In the genomic region with DNA sequence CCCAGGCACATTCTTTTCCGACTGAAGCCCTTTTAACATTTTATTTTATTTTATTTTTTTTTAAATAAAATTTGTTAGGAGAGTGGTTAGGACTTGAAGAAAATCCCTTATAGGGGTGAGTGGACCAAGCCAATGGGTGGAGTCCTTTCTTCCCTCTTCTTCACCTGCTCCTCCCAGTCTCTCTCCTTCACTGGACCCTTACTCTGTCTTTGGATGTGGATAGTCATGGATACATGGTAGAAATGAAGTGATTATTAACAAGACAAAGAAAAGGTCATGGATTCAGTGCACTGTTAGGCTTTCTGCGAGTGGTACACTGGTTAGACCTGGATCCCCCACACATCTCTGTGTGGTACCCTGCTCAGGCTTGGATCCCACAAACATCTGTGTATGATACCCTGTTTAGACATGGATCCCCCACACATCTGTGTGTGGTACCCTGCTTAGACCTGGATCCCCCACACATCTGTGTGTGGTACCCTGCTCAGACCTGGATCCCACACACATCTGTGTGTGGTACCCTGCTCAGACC, we compare ENCODE assay signal across 18 mouse cellular contexts. TPM values are rescaled to one million over a fixed set of nuclear protein-coding genes. Genes with fewer than 3 reads are reported as not detected.
DNase-seq lines count a peak whose midpoint lies in the region; ATAC-seq and TF ChIP-seq lines count a peak whose summit lies in the region.
"Had no signal": no experiment of that assay in that cellular context is flagged by ENCODE, and none has a peak within 500 bp of the region (broad histone marks: within the 10 kb centered on the region; RNA-seq: fewer than 3 reads in every experiment).

No protein-coding gene starts in this region.

- H3K9ac ChIP-seq in midbrain, embryonic 12.5 days (replicated peaks), result no peak overlapping the region
- no peak overlapping the region for H3K9ac ChIP-seq in midbrain, postnatal 0 days (replicated peaks; ENCODE audit: low read length, poor library complexity, severe bottlenecking)
- no peak overlapping the region for H3K9ac ChIP-seq in forebrain, postnatal 0 days
- no peak overlapping the region for H3K9ac ChIP-seq in hindbrain, embryonic 16.5 days (ENCODE audit: low read depth, low read length)
- H3K9ac ChIP-seq: kidney, embryonic 15.5 days had no signal

- H3K27me3 ChIP-seq in midbrain, embryonic 12.5 days, result no peaks in the 10 kb centered on the region
- H3K27me3 ChIP-seq in midbrain, postnatal 0 days (ENCODE audit: insufficient read depth, low read length), result no peaks in the 10 kb centered on the region
- H3K27me3 ChIP-seq in forebrain, postnatal 0 days (ENCODE audit: insufficient read depth, low read length), result no peaks in the 10 kb centered on the region
- H3K27me3 ChIP-seq in hindbrain, embryonic 16.5 days (replicated peaks; ENCODE audit: control insufficient read depth, insufficient read depth, low read length), result no peaks in the 10 kb centered on the region
- H3K27me3 ChIP-seq: kidney, embryonic 15.5 days; megakaryocyte, embryonic 14.5 days had no signal

- no peak overlapping the region for H3K4me3 ChIP-seq in midbrain, embryonic 12.5 days
- no peak overlapping the region for H3K4me3 ChIP-seq in midbrain, postnatal 0 days (ENCODE audit: low read depth, low read length)
- H3K4me3 ChIP-seq in forebrain, postnatal 0 days (ENCODE audit: low read depth, low read length), result no peak overlapping the region
- H3K4me3 ChIP-seq in hindbrain, embryonic 16.5 days (ENCODE audit: low read length), result no peak overlapping the region
- H3K4me3 ChIP-seq in olfactory bulb, adult 2 months (ENCODE audit: insufficient read depth, low read depth, low read length), result no peak overlapping the region
- H3K4me3 ChIP-seq: heart, embryonic 10.5 days; kidney, embryonic 15.5 days; megakaryocyte, embryonic 14.5 days had no signal

- no peak overlapping the region for H3K27ac ChIP-seq in midbrain, embryonic 12.5 days (replicated peaks)
- no peak overlapping the region for H3K27ac ChIP-seq in midbrain, postnatal 0 days (ENCODE audit: low read depth, low read length)
- H3K27ac ChIP-seq in forebrain, postnatal 0 days (ENCODE audit: low read depth, low read length), result peak overlapping the region; percentile 50
- peak overlapping the region; percentile 56 for H3K27ac ChIP-seq in hindbrain, embryonic 16.5 days (ENCODE audit: low read depth, low read length)
- H3K27ac ChIP-seq in olfactory bulb, adult 2 months (ENCODE audit: insufficient read depth, low read depth, low read length), result peak overlapping the region; percentile 37
- H3K27ac ChIP-seq: heart, embryonic 10.5 days; kidney, embryonic 15.5 days had no signal

- H3K4me1 ChIP-seq in midbrain, embryonic 12.5 days, result peaks cover 15% of the 10 kb centered on the region
- peaks cover 10% of the 10 kb centered on the region; the same call in 1 of the 2 replicates for H3K4me1 ChIP-seq in midbrain, postnatal 0 days (ENCODE audit: insufficient read depth, low read length)
- peaks cover 4% of the 10 kb centered on the region; the same call in 1 of the 2 replicates for H3K4me1 ChIP-seq in forebrain, postnatal 0 days (ENCODE audit: insufficient read depth)
- H3K4me1 ChIP-seq in hindbrain, embryonic 16.5 days (ENCODE audit: control insufficient read depth, insufficient read depth, low read depth, low read length), result peaks cover 13% of the 10 kb centered on the region
- peaks cover 19% of the 10 kb centered on the region for H3K4me1 ChIP-seq in olfactory bulb, adult 2 months (ENCODE audit: control insufficient read depth, insufficient read depth, low read length)
- H3K4me1 ChIP-seq: megakaryocyte, embryonic 14.5 days had no signal

- no peaks in the 10 kb centered on the region for H3K36me3 ChIP-seq in midbrain, embryonic 12.5 days
- H3K36me3 ChIP-seq in midbrain, postnatal 0 days (ENCODE audit: insufficient read depth, low read length), result no peaks in the 10 kb centered on the region
- H3K36me3 ChIP-seq in forebrain, postnatal 0 days (ENCODE audit: insufficient read depth), result no peaks in the 10 kb centered on the region
- no peaks in the 10 kb centered on the region for H3K36me3 ChIP-seq in hindbrain, embryonic 16.5 days (ENCODE audit: control insufficient read depth, insufficient read depth, low read length)
- H3K36me3 ChIP-seq: heart, embryonic 10.5 days; kidney, embryonic 15.5 days had no signal

- WGBS in midbrain, embryonic 12.5 days, result 54% methylated on average over 2 of the region's 2 CpGs
- WGBS in midbrain, postnatal 0 days, result 41% methylated on average over 2 of the region's 2 CpGs
- 45% methylated on average over 2 of the region's 2 CpGs for WGBS in forebrain, postnatal 0 days
- 44% methylated on average over 2 of the region's 2 CpGs for WGBS in hindbrain, embryonic 16.5 days
- 47% methylated on average over 2 of the region's 2 CpGs for WGBS in olfactory bulb, adult 2 months

- no peaks in the 10 kb centered on the region for H3K9me3 ChIP-seq in midbrain, embryonic 12.5 days
- H3K9me3 ChIP-seq in midbrain, postnatal 0 days (ENCODE audit: low read length), result no peaks in the 10 kb centered on the region
- no peaks in the 10 kb centered on the region for H3K9me3 ChIP-seq in forebrain, postnatal 0 days (ENCODE audit: low read length)
- H3K9me3 ChIP-seq in hindbrain, embryonic 16.5 days (ENCODE audit: control insufficient read depth, low read length), result no peaks in the 10 kb centered on the region
- H3K9me3 ChIP-seq: heart, embryonic 10.5 days; kidney, embryonic 15.5 days; megakaryocyte, embryonic 14.5 days had no signal

- no peak for TF ChIP-seq CTCF in midbrain, postnatal 0 days (IDR thresholded peaks at IDR 0.05)
- TF ChIP-seq CTCF in forebrain, postnatal 0 days (IDR thresholded peaks at IDR 0.05; ENCODE audit: low read depth), result no peak
- TF ChIP-seq CTCF in olfactory bulb, adult 2 months (IDR thresholded peaks at IDR 0.05; ENCODE audit: insufficient read depth, low read depth, low read length), result no peak

- peak; percentile 60 for ATAC-seq in midbrain, embryonic 12.5 days (ENCODE audit: low FRiP score, low read depth)
- ATAC-seq in midbrain, postnatal 0 days (ENCODE audit: low FRiP score), result no peak
- ATAC-seq in forebrain, postnatal 0 days, result peak; percentile 21; the same call in 1 of the 2 replicates
- ATAC-seq in hindbrain, embryonic 16.5 days, result peak; percentile 24
- ATAC-seq: intestine, embryonic 16.5 days had no signal

- TF ChIP-seq POLR2A in olfactory bulb, adult 2 months (IDR thresholded peaks at IDR 0.05; ENCODE audit: insufficient read depth, low read depth, low read length), result no peak

- no peak overlapping the region for H3K4me2 ChIP-seq in midbrain, embryonic 12.5 days (replicated peaks)
- H3K4me2 ChIP-seq in midbrain, postnatal 0 days (ENCODE audit: low read depth, low read length, poor library complexity, severe bottlenecking), result no peak overlapping the region
- no peak overlapping the region for H3K4me2 ChIP-seq in forebrain, postnatal 0 days (ENCODE audit: low read depth)
- H3K4me2 ChIP-seq in hindbrain, embryonic 16.5 days (ENCODE audit: low read length), result no peak overlapping the region
- H3K4me2 ChIP-seq: kidney, embryonic 15.5 days had no signal

- no peak for DNase-seq in midbrain, postnatal 0 days (ENCODE audit: low spot score)
- no peak for DNase-seq in forebrain, postnatal 0 days
- DNase-seq in gastrocnemius, postnatal 25 days, result no peak
- DNase-seq in right cerebral cortex, adult 2 months (ENCODE audit: low spot score in 2 of 2), result no peak
- DNase-seq: adrenal gland, postnatal 25 days; cerebellum, adult 18-20 months; gastrocnemius, postnatal 10 days; heart, postnatal 36 days; lung, postnatal 10 days; thymus, postnatal 4 days had no signal

RNA-seq across cellular contexts. Expression of gene Limch1, which starts 12.1 kb away (rescaled TPM):
- 37.8 and 41.5 TPM in 2 replicates for polyA plus RNA-seq in midbrain, embryonic 12.5 days (2016; fragmentation: Nextera tagmentation; extraction: Ambion mirVana)
- 97.8 and 119 TPM in 2 replicates for total RNA-seq in midbrain, postnatal 0 days (2014; rRNA removed)
- 46.6 and 46.7 TPM in 2 replicates for polyA plus RNA-seq in midbrain, postnatal 0 days (2015; fragmentation: Nextera tagmentation; extraction: Ambion mirVana)
- total RNA-seq in forebrain, postnatal 0 days (2014; rRNA removed), result 114 and 133 TPM in 2 replicates
- 49.5 and 62.8 TPM in 2 replicates for polyA plus RNA-seq in forebrain, postnatal 0 days (2015; fragmentation: Nextera tagmentation; extraction: Ambion mirVana)
- polyA plus RNA-seq in hindbrain, embryonic 16.5 days (2015; fragmentation: Nextera tagmentation; extraction: Ambion mirVana), result 48.4 and 50.1 TPM in 2 replicates
- polyA plus RNA-seq in olfactory bulb, adult 2 months (2012; ENCODE audit: insufficient read depth, insufficient read length, low replicate concordance, missing spikeins), result not detected in 2 replicates
- 100 to 1,000 TPM in 1 of 2 experiments, 10 to 100 TPM in 1; 94.9 to 110 TPM for total RNA-seq in gastrocnemius, postnatal 25 days (2021)
- total RNA-seq: common myeloid progenitor, adult 5-6 weeks had no signal

Comparison
In these comparisons a context has a peak if more than half of its experiments do, and no peak if none do; other contexts are left out.
1. H3K27ac ChIP-seq: peak in forebrain, postnatal 0 days (single experiment), hindbrain, embryonic 16.5 days (single experiment) and olfactory bulb, adult 2 months (single experiment); none in midbrain, embryonic 12.5 days (single experiment) and midbrain, postnatal 0 days (single experiment).